Mouse (Mus musculus): ENCODE results near the gene Tgfbrap1.
"Not testable (repeated sequence)": the region's sequence is repeated elsewhere in the genome, so short reads cannot be mapped to it uniquely, and the experiment has no call there.

Tgfbrap1 gene

GRCm38 (mm10) chr1:43036014-43036413, 62.4 kb downstream of the Tgfbrap1 start:
- no peak for DNase-seq (ENCODE audit: inconsistent ontology term)

DNA sequence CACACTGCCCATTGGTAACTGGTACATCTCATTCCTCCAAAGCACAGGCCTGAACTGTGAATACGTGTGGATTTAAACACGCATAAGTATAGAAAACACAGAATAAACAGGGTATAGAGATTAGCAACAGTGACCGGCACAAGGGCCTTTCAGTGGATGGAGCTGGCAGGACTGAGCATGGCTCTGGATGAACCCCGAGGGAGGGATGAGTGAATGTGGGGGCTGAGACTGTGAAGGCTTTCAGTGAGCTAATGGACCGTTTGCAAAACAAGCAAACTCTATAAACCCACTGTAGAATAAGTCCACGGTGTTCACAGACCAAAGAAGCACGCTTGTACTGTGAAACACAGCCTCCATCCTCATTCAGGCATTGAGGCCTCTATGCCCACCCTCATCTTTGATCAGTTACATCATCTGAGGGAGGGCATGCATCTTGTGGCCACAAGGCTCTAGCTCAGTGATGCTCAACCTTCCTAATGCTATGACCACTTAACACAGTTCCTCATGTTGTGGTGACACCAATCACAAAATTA, 83.2 kb downstream of the Tgfbrap1 start:
- DNase-seq (ENCODE audit: inconsistent ontology term), result not testable (repeated sequence)

DNA sequence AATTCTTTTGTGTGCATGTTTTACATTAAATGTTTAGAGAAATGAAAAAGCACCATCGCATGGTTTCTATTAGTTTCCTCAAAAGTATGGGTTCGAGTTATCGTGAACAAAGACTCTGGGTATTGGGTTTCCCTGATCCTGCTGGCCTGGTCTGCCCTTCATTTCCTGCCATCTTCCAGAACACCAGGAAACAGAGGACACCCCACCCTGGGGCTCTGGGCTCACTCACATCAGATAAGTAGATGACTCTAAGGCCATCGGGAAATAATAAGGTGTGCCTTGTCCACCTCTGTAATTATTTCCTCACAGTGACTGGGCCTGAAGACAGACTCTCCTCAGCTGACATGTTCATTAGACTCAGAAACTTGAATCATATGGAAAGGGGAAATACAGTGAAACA, 88.0 kb downstream of the Tgfbrap1 start:
- DNase-seq (ENCODE audit: inconsistent ontology term), result no peak

- DNase-seq (ENCODE audit: inconsistent ontology term), result no peak
These were observed 91.9 kb downstream of the Tgfbrap1 start for GRCm38 (mm10) chr1:43006524-43006923.

DNA sequence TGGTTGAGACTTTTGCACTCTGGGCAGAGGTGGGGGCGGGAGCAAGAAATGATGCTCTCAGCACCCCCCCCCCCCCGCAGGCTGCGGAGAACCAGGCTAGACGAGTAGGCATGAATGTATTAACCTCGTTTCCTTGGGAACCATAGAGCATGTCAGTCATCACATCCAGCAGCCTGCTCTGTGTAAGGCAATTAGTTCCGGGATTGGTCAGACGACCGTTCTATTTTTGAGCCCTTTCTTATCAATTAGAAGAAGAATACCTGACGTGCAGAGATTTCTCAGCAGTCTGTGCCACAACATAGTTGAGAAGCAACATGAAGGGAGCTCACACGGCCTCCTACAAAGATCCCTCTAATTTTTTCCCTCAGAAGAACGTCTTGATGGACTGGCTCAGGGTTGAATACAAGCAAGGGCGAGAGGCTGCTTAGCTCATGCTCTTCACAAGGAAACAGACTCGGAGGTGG, 92.4 kb downstream of the Tgfbrap1 start:
- DNase-seq (ENCODE audit: inconsistent ontology term), result peak; percentile 46
